Mouse (Mus musculus) adrenal gland, postnatal 14 days (tissue): ENCODE results near the gene Usp19. TPM values are rescaled to one million over a fixed set of nuclear protein-coding genes. Genes with fewer than 3 reads are reported as not detected.
A peak's percentile ranks its signal among the peaks of the same experiment; 100 is the strongest.

Experiments
- DNase-seq: peaks from one replicate; pipeline ENCODE4 v3.0.0; 2021; ENCODE audit warnings: mixed read lengths
- long read RNA-seq, 2 experiments: library from polyadenylated mRNA; stranded (forward); transcript quantifications; one replicate each; pipeline ENCODE4 v2.0.0; 2021
- total RNA-seq: library from RNA; stranded (reverse); gene quantifications from 2 replicates; pipeline ENCODE4 v1.2.3, GENCODE M21; 2021

The Usp19 gene
- 163 and 175 TPM in 2 replicates for total RNA-seq
- long read RNA-seq, experiment 1, full-length matches to known transcripts, result 72 of 152 reads
- long read RNA-seq, experiment 1, partial matches to known transcripts, result 39 of 152 reads
- long read RNA-seq, experiment 1, other reads (novel, unspliced or antisense), result 41 of 152 reads
- long read RNA-seq, experiment 2, full-length matches to known transcripts, result 60 of 121 reads
- long read RNA-seq, experiment 2, partial matches to known transcripts, result 29 of 121 reads
- long read RNA-seq, experiment 2, other reads (novel, unspliced or antisense), result 32 of 121 reads

GRCm38 (mm10) chr9:108490559-108491285 lies at the start of gene Usp19:
Gene Usp19 (plus strand): TSS chr9:108490602.
- DNase-seq, result peak; percentile 98

DNA sequence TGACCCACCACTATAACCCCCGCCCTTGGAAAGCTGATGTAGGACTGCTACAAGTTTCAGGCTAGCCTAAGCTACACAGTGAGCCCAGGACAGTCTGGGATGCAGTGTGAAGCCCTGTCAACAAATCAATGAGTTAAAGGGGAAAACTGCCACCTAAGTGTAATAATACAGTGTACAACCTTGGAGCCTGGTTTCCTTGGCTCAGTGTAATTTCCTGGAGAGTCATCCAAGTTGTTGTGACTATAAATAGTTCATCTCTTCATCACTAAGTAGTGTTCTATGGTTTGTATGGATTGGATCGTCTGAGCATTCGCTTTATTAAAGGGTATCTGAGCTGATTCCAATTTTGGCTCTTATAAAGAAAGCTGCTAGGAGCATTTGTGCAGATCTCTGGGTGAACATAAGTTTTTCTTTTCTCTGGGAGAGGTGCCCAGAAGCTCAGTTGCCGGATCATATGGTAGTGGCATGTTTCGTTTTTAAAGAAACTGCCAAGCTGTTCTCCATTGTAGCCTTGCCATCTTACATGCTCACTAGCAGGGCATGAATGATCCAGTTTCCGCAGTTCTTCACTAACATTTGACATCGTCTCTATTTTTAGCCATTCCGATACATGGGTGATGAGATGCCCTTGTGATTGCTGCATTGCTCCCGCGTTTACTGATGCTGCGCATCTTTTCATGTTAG lies 49.0 kb upstream of the Usp19 start:
- no peak for DNase-seq

- DNase-seq, result no peak
Observed at GRCm38 (mm10) chr9:108445125-108445524, 45.3 kb upstream of the Usp19 start.

- peak; percentile 75 for DNase-seq
Observed at GRCm38 (mm10) chr9:108449860-108450259, 40.5 kb upstream of the Usp19 start.

DNA sequence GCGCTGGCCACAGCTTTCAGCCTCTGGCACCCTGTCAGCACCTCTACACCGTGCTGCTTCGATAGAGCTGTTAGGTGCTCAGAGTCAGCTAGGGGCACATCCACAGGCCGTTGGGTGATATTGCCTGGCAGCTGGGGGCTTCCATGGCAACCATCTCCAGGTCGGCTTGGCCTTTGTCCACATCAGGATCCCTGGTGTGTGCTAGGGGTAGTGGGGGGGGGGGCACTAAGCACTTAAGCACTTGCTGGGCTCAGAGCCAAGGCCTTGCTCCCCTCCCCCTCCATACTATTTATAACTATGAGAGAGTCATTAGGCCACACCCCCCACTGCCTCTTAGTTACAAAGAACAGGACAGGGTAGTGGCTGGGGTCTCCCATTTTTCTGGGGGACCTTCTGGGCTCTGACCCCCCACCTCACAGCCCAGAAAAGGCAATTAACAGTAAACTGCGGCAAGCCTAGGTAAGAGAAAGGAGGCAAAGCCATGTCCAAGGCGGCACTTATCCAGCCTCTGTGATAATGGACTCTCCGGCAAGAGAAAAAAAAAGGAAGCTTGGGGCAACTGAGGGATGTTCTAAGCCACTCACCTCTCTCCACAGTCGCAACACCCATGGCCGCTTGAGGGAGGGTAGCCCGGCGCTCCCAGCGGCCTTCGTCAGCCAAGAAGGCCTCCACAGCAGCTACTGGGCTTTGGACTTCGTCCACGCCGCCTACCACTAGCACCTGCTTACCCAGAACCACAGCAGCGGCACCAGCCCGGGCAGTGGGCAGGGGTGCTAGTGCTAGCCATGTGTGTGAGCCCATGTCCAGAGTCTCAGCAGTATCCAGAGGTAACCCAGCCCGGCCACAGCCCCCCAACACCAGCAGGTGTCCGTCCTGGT lies 39.9 kb upstream of the Usp19 start:
- peak; percentile 63 for DNase-seq

- DNase-seq, result no peak
Observed at GRCm38 (mm10) chr9:108451170-108451493, 39.3 kb upstream of the Usp19 start.

DNA sequence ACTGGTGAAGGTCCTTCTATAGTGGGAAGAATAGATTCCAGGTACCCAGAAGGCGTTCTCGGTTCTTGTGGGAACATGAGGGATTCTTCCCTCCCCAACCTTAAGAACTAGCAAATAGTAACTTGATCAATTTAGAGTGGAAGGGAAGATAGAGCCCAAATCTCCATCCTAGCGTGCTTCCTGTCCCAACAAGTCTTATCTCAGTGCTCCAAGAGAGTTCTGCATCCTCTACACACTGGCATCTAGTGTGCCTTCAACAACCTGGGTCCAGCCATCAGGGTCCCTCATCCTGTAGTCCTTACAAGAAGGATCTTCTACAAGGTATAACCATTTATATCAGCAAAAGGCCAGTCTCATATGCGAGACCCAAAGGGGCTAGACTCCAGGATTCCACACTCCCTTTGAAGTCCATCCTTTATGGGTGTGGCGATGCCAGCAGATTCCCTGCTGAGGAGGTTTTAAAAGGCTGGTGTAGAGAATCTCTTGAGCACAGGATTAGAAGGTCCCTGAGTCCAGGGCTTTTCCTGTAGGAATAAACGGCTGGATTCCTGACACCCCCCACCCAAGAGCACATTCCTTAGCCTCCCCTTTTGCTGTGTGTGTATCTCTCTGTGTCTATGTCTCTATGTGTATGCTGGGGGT lies 38.8 kb upstream of the Usp19 start:
- DNase-seq, result no peak

DNA sequence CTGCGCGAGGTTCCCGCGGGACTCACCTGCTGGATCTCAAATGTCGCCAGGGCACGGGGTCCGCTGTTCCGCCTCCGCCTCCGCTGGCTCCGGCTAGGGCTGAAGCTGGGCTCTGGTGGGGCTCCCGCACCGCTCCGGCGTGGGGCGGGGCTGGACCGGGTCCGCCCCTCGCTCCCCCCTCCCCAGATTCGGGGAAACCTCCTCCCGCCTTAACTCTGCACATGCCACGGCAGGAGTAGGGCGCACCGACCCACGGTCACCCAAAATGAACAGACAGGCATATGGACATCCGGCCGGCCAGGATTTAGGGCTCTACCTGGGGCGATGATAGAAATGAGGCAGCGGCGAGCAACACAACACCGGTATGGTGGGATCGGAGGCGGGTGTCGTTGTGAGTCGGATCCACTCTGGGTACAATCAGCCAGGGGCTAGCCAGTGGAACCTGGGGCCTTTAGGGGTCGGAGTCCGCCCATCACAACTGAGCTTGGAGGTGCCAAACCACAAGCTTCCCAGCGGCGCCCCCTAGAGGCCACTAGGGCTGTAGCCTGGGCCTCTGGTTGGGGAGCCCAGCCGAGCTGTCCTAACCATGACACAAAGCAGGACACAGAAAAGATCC lies 38.0 kb upstream of the Usp19 start:
- peak; percentile 94 for DNase-seq

GRCm38 (mm10) chr9:108452911-108453310 lies 37.5 kb upstream of the Usp19 start:
- DNase-seq, result no peak

- no peak for DNase-seq
Observed at GRCm38 (mm10) chr9:108453458-108453857, 36.9 kb upstream of the Usp19 start.

- DNase-seq, result no peak
Observed at GRCm38 (mm10) chr9:108454429-108454828, 36.0 kb upstream of the Usp19 start.

- no peak for DNase-seq
Observed at GRCm38 (mm10) chr9:108455747-108456571, 34.4 kb upstream of the Usp19 start.

GRCm38 (mm10) chr9:108456953-108457352 lies 33.4 kb upstream of the Usp19 start:
- no peak for DNase-seq

DNA sequence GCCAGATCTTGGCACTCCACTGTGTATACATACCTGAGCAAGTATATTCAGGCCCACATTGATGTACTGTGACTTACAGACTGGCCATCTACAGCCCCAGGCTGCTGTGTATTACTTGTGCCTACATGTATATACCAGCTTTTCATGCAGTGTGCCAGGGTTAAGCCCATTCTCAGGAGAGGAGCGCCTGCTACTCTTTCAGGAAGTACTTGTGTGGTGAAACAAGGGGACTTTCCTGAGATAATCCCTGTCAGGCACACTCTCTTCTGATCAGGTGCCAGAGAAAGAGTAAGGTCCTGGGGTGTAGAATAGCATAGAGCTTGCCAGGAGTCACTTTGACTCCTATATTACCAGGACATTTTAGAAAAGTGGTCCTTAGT lies 30.5 kb upstream of the Usp19 start:
- no peak for DNase-seq

DNA sequence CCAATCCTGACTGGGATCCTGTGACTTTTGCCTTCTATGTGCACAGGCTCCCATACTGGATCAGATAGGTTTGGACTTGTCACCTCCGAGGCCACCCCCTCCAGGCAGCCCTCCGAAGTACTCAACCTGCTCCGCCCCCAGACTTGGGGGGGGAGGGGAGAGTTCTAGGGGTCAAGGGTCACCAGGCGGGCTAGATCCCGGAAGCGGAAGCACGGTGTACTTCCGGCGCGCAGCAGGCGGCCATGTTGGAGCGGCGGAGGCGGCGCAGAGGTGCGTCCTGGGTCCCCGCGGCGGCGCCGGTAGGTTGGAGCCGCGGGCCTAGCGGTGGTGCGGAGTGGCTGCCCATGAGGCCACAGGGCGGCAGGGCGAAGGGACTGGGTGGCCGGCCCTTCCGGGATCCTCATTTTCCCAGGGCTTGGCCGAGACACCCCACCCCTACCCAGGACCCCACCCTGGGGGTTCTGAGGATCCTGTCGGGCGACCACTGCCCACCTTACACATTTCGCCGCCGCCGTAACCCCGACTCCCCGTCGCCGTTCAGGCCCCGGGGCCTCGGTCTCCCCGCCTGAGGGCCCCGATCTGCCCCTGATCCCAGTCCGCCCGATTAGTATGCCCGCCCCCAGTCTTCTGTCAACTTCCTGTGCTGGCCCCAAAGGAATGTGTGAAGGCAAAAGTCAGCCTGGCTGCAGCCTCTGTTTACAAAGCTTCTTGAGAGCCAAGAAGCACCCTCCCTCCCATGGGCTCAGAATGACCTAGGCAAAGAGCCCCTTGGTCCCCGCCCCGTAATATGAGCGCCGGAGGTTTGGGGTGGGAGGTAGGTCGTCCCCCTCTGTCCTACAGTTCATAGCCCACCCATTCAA lies 29.9 kb upstream of the Usp19 start, which contains the start of gene Ccdc71:
TSS of gene Ccdc71 (plus strand) at position 209 of the 860 bp plus-strand sequence.
- DNase-seq, result peak; percentile 94

- DNase-seq, result no peak
Observed at GRCm38 (mm10) chr9:108461181-108461631, 29.2 kb upstream of the Usp19 start, which contains the start of gene Klhdc8b. Gene Klhdc8b (minus strand): TSS chr9:108461581.

GRCm38 (mm10) chr9:108461675-108462074 lies 28.7 kb upstream of the Usp19 start:
- DNase-seq, result no peak

DNA sequence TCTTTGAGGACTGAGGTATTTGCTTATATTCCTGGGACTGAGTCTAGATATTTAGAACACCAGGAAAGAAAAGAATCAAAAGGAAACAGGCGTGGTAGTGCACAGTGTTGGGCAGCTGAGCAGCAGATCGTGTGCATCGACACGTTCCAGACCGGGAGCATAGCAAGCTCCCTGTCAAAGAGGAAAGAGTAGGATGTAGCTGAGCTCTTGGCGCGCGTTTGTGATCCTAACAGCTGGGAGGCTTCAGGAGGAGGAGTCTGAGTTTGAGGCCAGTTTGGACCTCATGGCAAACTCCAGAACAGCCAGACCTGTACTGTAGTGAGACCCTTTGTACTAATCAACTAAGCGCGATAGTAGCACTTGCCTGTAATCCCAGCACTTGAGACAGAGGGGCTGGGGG lies 28.2 kb upstream of the Usp19 start:
- DNase-seq, result no peak

- DNase-seq, result peak; percentile 71
Observed at GRCm38 (mm10) chr9:108463713-108464112, 26.7 kb upstream of the Usp19 start.
